Mouse (Mus musculus) kidney, adult 2 months (tissue): Measurements from ENCODE around the gene Sgo2a.

Experiments used
- CTCF ChIP-seq: fragments of 200-500 bp; conservative IDR thresholded peaks from 2 replicates; pipeline ENCODE4 v1.5.1; 2011; ENCODE audit warnings: low read depth, mild to moderate bottlenecking, control low read depth, low read length, moderate library complexity, mixed read lengths; ENCODE audit not compliant: insufficient read depth, insufficient read length
- POLR2A ChIP-seq: fragments of 200-500 bp; IDR thresholded peaks from one replicate; pipeline ENCODE4 v1.6.1; 2011; ENCODE audit warnings: low read depth, low read length, control low read depth

GRCm38 (mm10) chr1:57949716-57950115, 46.1 kb upstream of the Sgo2a start:
- TF ChIP-seq CTCF (no peak), POLR2A (no peak)
